Mouse (Mus musculus) yolk sac, embryonic 10.5 days (tissue): ENCODE results near the gene Srrm1.

Source experiments
- DNase-seq: peaks from one replicate; pipeline ENCODE4 v3.0.0-alpha.2; 2017; ENCODE audit warnings: low spot score

Gene Srrm1

DNA sequence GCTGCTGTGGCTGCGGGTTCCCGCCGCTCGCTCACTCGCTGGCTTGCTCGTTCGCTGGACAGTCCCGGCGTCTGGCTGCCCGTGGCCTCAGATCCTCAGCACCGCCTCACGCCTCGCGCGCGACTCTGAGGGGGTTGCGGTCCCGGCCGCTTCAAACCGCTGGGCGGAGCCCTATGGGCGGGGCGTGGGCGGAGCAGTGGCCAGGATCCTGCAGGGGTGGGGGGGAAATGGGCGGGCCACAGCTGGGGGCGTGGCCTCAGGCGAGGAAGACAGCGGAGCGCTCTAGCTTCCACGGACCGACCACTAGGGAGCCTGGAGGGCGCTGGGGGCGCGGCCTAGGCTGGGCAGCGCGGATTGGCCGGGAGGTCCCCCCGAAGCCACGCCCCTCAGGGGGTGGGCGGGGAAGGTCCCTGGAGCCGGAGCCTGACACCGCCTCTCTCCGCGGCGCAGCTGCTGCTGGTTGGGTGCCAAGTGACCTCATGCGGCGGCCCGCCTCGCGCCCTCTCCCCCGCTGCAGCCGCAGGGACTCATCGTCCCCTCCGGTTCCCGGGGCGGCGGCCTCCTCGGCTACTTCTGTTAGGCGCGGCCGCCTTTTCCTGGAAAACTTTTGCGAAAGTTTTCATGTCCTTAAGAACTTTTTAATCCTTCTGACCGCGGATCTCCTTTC lies 80.3 kb downstream of the Srrm1 start, which contains the start of gene Clic4:
Gene Clic4, minus strand, starts transcription at position 175 of the 667 bp plus-strand sequence.
- DNase-seq, result peak; percentile 100

- peak; percentile 72 for DNase-seq
Observed at GRCm38 (mm10) chr4:135271881-135272616, 81.1 kb downstream of the Srrm1 start.

DNA sequence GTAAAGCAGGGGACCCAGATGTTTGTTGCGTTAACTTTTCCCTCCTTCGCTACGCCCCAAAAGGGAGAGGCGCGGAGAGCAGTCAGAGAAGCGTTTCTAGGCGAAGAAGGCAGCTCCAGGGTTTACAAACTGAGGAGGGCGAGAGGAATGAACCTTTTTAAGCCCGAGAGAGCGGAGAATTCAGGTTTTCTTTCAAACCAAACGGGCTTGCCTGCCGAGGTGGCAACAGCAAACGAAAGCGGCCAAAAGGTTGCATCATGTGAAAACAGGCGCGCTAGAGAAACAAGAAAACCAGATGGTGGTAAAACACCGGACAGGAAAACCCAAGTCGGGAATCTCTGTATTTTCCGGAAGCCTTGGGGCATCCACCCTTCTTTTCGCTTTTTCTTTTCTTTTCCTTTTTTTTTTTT lies 81.7 kb downstream of the Srrm1 start:
- no peak for DNase-seq
